Mouse (Mus musculus) CH12.LX (cell line): ENCODE data around the gene Narfl. TPM values are rescaled to one million over a fixed set of nuclear protein-coding genes. Genes with fewer than 3 reads are reported as not detected.
A peak's percentile ranks its signal among the peaks of the same experiment; 100 is the strongest.
"Not testable (repeated sequence)": the region's sequence is repeated elsewhere in the genome, so short reads cannot be mapped to it uniquely, and the experiment has no call there.

Experiments used
- DNase-seq: peaks from one replicate; pipeline ENCODE4 v3.0.0-alpha.2; 2013; ENCODE audit errors: extremely low read depth
- H3K27ac ChIP-seq: 2 replicates; pipeline ENCODE4 v1.5.1; 2012; ENCODE audit warnings: low read depth, mild to moderate bottlenecking, control low read depth, moderate library complexity; ENCODE audit not compliant: insufficient read depth
- H3K27me3 ChIP-seq: replicated peaks from 2 replicates; pipeline ENCODE3; 2012; ENCODE audit warnings: inconsistent platforms
- H3K36me3 ChIP-seq, 2 experiments: replicated peaks in 1 of 2; 2 replicates each; pipeline versions ENCODE3 to v1.6.1; 2012; ENCODE audit warnings: inconsistent platforms in 1 of 2, low read length in 1 of 2, mild to moderate bottlenecking in 1 of 2, mixed read lengths in 1 of 2, moderate library complexity in 1 of 2; ENCODE audit not compliant: control insufficient read depth in 1 of 2, insufficient read depth in 1 of 2
- H3K4me1 ChIP-seq, 2 experiments: 2 replicates each; pipeline ENCODE4 v1.6.1; 2012; ENCODE audit warnings: inconsistent platforms in 1 of 2, moderate library complexity in 1 of 2; ENCODE audit not compliant: insufficient read depth in 2 of 2, control insufficient read depth in 1 of 2
- H3K4me2 ChIP-seq: 2 replicates; pipeline ENCODE4 v1.6.1; 2012; ENCODE audit warnings: low read depth, mild to moderate bottlenecking, control low read depth; ENCODE audit not compliant: poor library complexity, insufficient read depth, severe bottlenecking
- H3K4me3 ChIP-seq, 3 experiments: fragments of 150-350 bp in 1 of 3; sonication (generic) in 1 of 3; replicated peaks in 1 of 3; 2 replicates each; pipeline versions ENCODE3 to v1.5.1; 2011 to 2012; ENCODE audit warnings: low read depth in 2 of 3, low read length in 2 of 3, mild to moderate bottlenecking in 2 of 3, moderate library complexity in 2 of 3, control low read depth in 1 of 3, improper control_type of control experiment in 1 of 3, inconsistent platforms in 1 of 3, mixed read lengths in 1 of 3; ENCODE audit not compliant: poor library complexity in 1 of 3
- H3K79me2 ChIP-seq: replicated peaks from 2 replicates; pipeline ENCODE4 v1.6.1; 2012; ENCODE audit warnings: mild to moderate bottlenecking, moderate library complexity; ENCODE audit not compliant: control insufficient read depth, poor library complexity, insufficient read depth, severe bottlenecking; ENCODE audit errors: extremely low read depth
- H3K9ac ChIP-seq: 2 replicates; pipeline ENCODE4 v1.6.1; 2012; ENCODE audit warnings: low read depth, mild to moderate bottlenecking, control low read depth, moderate library complexity; ENCODE audit not compliant: insufficient read depth
- H3K9me3 ChIP-seq: replicated peaks from 2 replicates; pipeline ENCODE3; 2012; ENCODE audit warnings: low read length, inconsistent platforms, mixed read lengths
- CTCF ChIP-seq, 2 experiments: IDR thresholded peaks in 1 of 2; conservative IDR thresholded peaks in 1 of 2; 2 replicates each; pipeline ENCODE4 v1.5.1; 2011 to 2012; ENCODE audit warnings: low read depth in 2 of 2, low read length in 2 of 2, improper control_type of control experiment in 1 of 2, inconsistent platforms in 1 of 2, mild to moderate bottlenecking in 1 of 2, moderate library complexity in 1 of 2
- EP300 ChIP-seq: IDR thresholded peaks from 2 replicates; pipeline ENCODE4 v1.6.1; 2011; ENCODE audit warnings: low read length, improper control_type of control experiment
- ETS1 ChIP-seq: conservative IDR thresholded peaks from 2 replicates; pipeline ENCODE4 v1.6.1; 2012; ENCODE audit warnings: low read depth, mild to moderate bottlenecking, inconsistent platforms, low read length, improper control_type of control experiment, moderate library complexity
- HCFC1 ChIP-seq: IDR thresholded peaks from 2 replicates; pipeline ENCODE4 v1.6.1; 2012; ENCODE audit warnings: low read depth, mild to moderate bottlenecking, inconsistent platforms, low read length, improper control_type of control experiment
- MAX ChIP-seq: IDR thresholded peaks from 2 replicates; pipeline ENCODE4 v1.6.1; 2011; ENCODE audit warnings: low read length, improper control_type of control experiment
- dilution Hi-C: fragments of 300-500 bp; cut with MboI; formaldehyde crosslinking; loops from 2 replicates; pipeline ENCODE4 v1.14.3; 2020; ENCODE audit warnings: low sequenced_read_pairs; ENCODE audit not compliant: extremely low pct_unique_long_range_greater_than_20kb, extremely low pct_ligation_motif_present
- in situ Hi-C: fragments of 300-500 bp; cut with MboI; formaldehyde crosslinking; loops from 3 replicates; pipeline ENCODE4 v1.14.3; 2019; ENCODE audit warnings: low sequenced_read_pairs, low pct_ligation_motif_present, low pct_unique_long_range_greater_than_20kb, mixed read lengths
- polyA plus RNA-seq: library from polyadenylated mRNA; unstranded; fragments of >175 nt; gene quantifications from 2 replicates; pipeline ENCODE4 v1.2.1, GENCODE M21; 2012; ENCODE audit warnings: low read depth; ENCODE audit not compliant: insufficient read length
- total RNA-seq, 2 experiments: library from RNA; depleted of rRNA; stranded (reverse); fragments of 300-350 nt in 1 of 2; fragments of >200 nt in 1 of 2; gene quantifications; 2 replicates each; pipeline ENCODE4 v1.2.3; 2012 to 2014

Narfl gene
- total and polyA plus RNA-seq, 3 experiments, result 13.3 to 22.0 (median 16.5) TPM

GRCm38 (mm10) chr17:25807452-25807851, 33.9 kb downstream of the Narfl start:
- in situ Hi-C loops, H3K79me2 ChIP-seq: not testable (repeated sequence)
- 0 out of 4 replicates have a peak, but pooled peaks of 1 of the 2 experiments have one; percentile 14 for TF ChIP-seq CTCF (conservative IDR thresholded peaks at IDR 0.05 in 1 of 2, IDR thresholded peaks at IDR 0.05 in 1 of 2; ENCODE audit: low read depth in 2 of 2, low read length in 2 of 2)

GRCm38 (mm10) chr17:25808028-25808427, 34.5 kb downstream of the Narfl start:
- Histone ChIP-seq H3K79me2 (no peaks in the 10 kb centered on the region), H3K9me3 (no peaks in the 10 kb centered on the region), H3K27ac (no peak overlapping the region), H3K4me3 (no peak overlapping the region), H3K9ac (no peak overlapping the region), H3K4me2 (no peak overlapping the region), H3K4me1 (0 out of 4 replicates have a peak, but pooled peaks cover 0 to 3% of the 10 kb centered on the region in 2 experiments), H3K36me3 (no peaks in the 10 kb centered on the region), H3K27me3 (peaks cover 74% of the 10 kb centered on the region)
- in situ Hi-C loops, result no loop called here
- no peak for TF ChIP-seq HCFC1
- TF ChIP-seq MAX, result no peak
- TF ChIP-seq CTCF (conservative IDR thresholded peaks at IDR 0.05 in 1 of 2, IDR thresholded peaks at IDR 0.05 in 1 of 2; ENCODE audit: low read depth in 2 of 2, low read length in 2 of 2), result no peak
- dilution Hi-C loops, result no loop called here
- DNase-seq, result no peak

More at GRCm38 (mm10) chr17:25807452-25807851, 33.9 kb downstream of the Narfl start:
- DNase-seq, H3K9me3 ChIP-seq, H3K9ac ChIP-seq, H3K4me2 ChIP-seq, H3K4me1 ChIP-seq, dilution Hi-C loops, H3K4me3 ChIP-seq, H3K27ac ChIP-seq, H3K36me3 ChIP-seq: not testable (repeated sequence)
- H3K27me3 ChIP-seq, result peaks cover 74% of the 10 kb centered on the region

GRCm38 (mm10) chr17:25808789-25809605, 35.4 kb downstream of the Narfl start, which contains the start of gene Fbxl16:
Gene Fbxl16 (plus strand): TSS chr17:25809085.
- no peak within 1 kb of the TSS for H3K9ac ChIP-seq
- in situ Hi-C loops, result no loop called here
- peak in 1 of 2 experiments; percentile 0; a peak in 1 of 4 replicates for TF ChIP-seq CTCF (conservative IDR thresholded peaks at IDR 0.05 in 1 of 2, IDR thresholded peaks at IDR 0.05 in 1 of 2; ENCODE audit: low read depth in 2 of 2, low read length in 2 of 2)
- TF ChIP-seq EP300, result no peak
- no peak for TF ChIP-seq ETS1
- TF ChIP-seq, all 38 proteins: peak for 1
- no peaks in the 10 kb centered on the region for H3K9me3 ChIP-seq
- H3K27ac ChIP-seq, result no peak within 1 kb of the TSS
- no peaks in the 10 kb centered on the region for H3K4me1 ChIP-seq
- H3K27me3 ChIP-seq, result peaks cover 74% of the 10 kb centered on the region
- H3K4me3 ChIP-seq, result no peak within 1 kb of the TSS
- no peak for DNase-seq
- H3K4me2 ChIP-seq, result no peak within 1 kb of the TSS
- no peaks in the 10 kb centered on the region for H3K79me2 ChIP-seq
- dilution Hi-C loops, result no loop called here
- no peaks in the 10 kb centered on the region for H3K36me3 ChIP-seq
